Mouse (Mus musculus) heart, embryonic 13.5 days (tissue): ENCODE results near the gene Sik1. TPM values are rescaled to one million over a fixed set of nuclear protein-coding genes. Genes with fewer than 3 reads are reported as not detected.
"Not testable (repeated sequence)": the region's sequence is repeated elsewhere in the genome, so short reads cannot be mapped to it uniquely, and the experiment has no call there.

ENCODE experiments used
- ATAC-seq: fragments of 200-750 bp; cut with Nextera tagmentation; 2 replicates; pipeline ENCODE4 v1.8.0; 2017; ENCODE audit warnings: moderate TSS enrichment; ENCODE audit not compliant: insufficient number of reproducible peaks, low FRiP score, low TSS enrichment; ENCODE audit errors: extremely low read depth
- H3K27ac ChIP-seq: fragments of 300-500 bp; sonication (generic); replicated peaks from 2 replicates; pipeline ENCODE4 v1.5.1; 2015; ENCODE audit warnings: moderate library complexity, mild to moderate bottlenecking, inconsistent platforms
- H3K27me3 ChIP-seq: fragments of 300-500 bp; sonication (generic); replicated peaks from 2 replicates; pipeline ENCODE4 v1.6.1; 2015; ENCODE audit warnings: mild to moderate bottlenecking, inconsistent platforms
- H3K36me3 ChIP-seq: fragments of 300-500 bp; sonication (generic); 2 replicates; pipeline ENCODE4 v1.6.1; 2015; ENCODE audit warnings: mild to moderate bottlenecking, inconsistent platforms
- H3K4me1 ChIP-seq: fragments of 300-500 bp; sonication (generic); 2 replicates; pipeline ENCODE4 v1.6.1; 2015; ENCODE audit warnings: inconsistent platforms
- H3K4me2 ChIP-seq: fragments of 300-500 bp; sonication (generic); 2 replicates; pipeline ENCODE4 v1.6.1; 2015; ENCODE audit warnings: inconsistent platforms, mild to moderate bottlenecking, moderate library complexity
- H3K4me3 ChIP-seq: fragments of 300-500 bp; sonication (generic); 2 replicates; pipeline ENCODE4 v1.5.1; 2015; ENCODE audit warnings: moderate library complexity, mild to moderate bottlenecking, inconsistent platforms
- H3K9ac ChIP-seq: fragments of 300-500 bp; sonication (generic); 2 replicates; pipeline ENCODE4 v1.6.1; 2015; ENCODE audit warnings: inconsistent platforms, mild to moderate bottlenecking, moderate library complexity
- H3K9me3 ChIP-seq: fragments of 300-500 bp; sonication (generic); 2 replicates; pipeline ENCODE4 v1.6.1; 2016; ENCODE audit warnings: inconsistent platforms
- WGBS: fragments of 180-500 bp; shearing (Covaris S2); methylation state at CpG from one replicate; pipeline ENCODE4 v1.1.7; 2015; ENCODE audit warnings: mixed read lengths; 5-methylcytosine and 5-hydroxymethylcytosine counted together
- polyA plus RNA-seq: library from polyadenylated mRNA; unstranded; fragments of >200 nt; fragmentation: Nextera tagmentation; extraction: Ambion mirVana; gene quantifications from 2 replicates; pipeline ENCODE4 v1.2.1, GENCODE M21; 2015

The Sik1 gene
- polyA plus RNA-seq, 1 experiment from 2014 or later = 17.6 TPM

DNA sequence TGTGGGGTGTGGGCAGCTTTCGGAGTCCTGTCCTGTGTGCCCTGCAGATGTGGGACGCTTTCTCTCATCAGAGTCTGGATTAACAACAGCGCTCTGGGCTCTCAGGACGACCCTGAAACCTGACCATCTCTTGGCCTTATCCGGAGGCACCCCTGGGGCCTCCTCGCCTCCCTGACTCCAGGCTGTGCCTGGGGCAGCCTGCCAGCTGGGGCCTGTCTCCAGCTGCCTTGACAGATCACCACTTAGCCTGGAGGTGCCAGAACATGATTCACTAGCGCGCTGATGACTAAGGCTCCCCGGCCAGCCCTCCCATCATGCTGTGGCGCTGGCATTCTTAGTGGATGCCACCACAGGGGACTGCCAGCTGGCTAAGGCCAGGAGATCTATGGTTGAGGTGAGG, 37.1 kb upstream of the Sik1 start:
- 13% methylated on average over 10 of the region's 10 CpGs for WGBS
- ATAC-seq = peak; percentile 77
- Histone ChIP-seq H3K4me1 (peaks cover 71% of the 10 kb centered on the region), H3K4me2 (peak overlapping the region; percentile 33), H3K36me3 (no peaks in the 10 kb centered on the region), H3K27ac (peak overlapping the region; percentile 89), H3K9ac (peak overlapping the region; percentile 37; the same call in 1 of the 2 replicates), H3K4me3 (no peak overlapping the region), H3K27me3 (no peaks in the 10 kb centered on the region), H3K9me3 (no peaks in the 10 kb centered on the region)

DNA sequence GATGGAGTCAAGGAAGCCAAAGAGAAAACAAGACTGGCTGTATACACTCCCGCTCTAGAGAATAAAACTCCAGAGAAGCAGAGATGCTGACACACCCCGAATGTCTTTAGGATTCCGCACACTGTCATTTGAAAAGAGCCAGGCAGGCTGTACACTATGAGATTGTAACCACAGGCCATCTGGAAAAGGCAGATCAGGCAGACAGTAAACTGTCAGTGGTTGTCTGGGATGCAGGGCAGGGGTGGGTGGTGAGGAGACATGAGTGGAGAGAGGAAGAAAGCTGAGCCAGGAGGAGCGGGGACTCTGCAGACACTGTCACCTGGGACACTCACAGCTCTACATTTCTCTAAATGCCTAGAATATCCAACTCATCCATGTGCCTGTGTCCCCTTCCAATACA, 36.3 kb upstream of the Sik1 start:
- Histone ChIP-seq H3K4me3 (no peak overlapping the region), H3K9me3 (no peaks in the 10 kb centered on the region), H3K36me3 (no peaks in the 10 kb centered on the region), H3K9ac (peak overlapping the region; percentile 45; the same call in 1 of the 2 replicates), H3K27me3 (no peaks in the 10 kb centered on the region), H3K4me2 (no peak overlapping the region), H3K27ac (peak overlapping the region; percentile 89), H3K4me1 (peaks cover 63% of the 10 kb centered on the region)
- no peak for ATAC-seq
- WGBS = 49% methylated on average over 4 of the region's 4 CpGs

DNA sequence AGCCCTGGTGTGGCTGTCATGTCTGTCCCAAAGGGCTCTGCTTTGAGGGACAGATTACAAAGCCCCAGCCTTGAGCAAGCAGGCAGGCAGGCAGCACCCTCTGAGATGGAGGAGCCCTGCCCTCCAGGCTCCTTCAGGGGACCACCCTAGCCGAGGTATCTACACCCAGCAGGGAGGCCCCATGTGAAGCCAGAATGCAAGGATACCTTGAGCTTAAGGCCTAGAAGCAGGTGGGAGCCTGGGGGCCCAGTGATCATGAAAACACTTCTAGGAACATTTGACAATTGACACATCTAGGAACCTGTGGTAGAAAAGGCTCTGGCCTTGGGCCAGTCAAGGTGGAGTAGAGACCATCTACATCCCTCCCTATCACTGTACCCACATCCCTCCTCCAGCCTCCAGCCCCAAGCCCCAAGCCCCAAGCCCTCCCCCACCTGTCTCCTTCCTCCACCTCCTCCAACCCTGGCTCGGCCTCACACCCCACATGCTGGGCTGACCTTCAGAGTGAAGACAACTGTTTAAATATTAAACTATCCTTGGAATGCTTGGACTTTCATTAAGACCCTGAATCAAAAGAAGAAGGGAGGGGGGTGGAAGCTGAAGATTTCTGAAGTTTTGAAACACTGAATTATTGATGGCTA, 34.8 kb upstream of the Sik1 start:
- H3K27ac ChIP-seq = peak overlapping the region; percentile 89
- H3K4me2 ChIP-seq = no peak overlapping the region
- no peaks in the 10 kb centered on the region for H3K27me3 ChIP-seq
- H3K4me1 ChIP-seq = peaks cover 55% of the 10 kb centered on the region
- WGBS = 34% methylated on average over 2 of the region's 2 CpGs
- no peak for ATAC-seq
- H3K4me3 ChIP-seq = no peak overlapping the region
- no peaks in the 10 kb centered on the region for H3K9me3 ChIP-seq
- H3K36me3 ChIP-seq = no peaks in the 10 kb centered on the region
- H3K9ac ChIP-seq = peak overlapping the region; percentile 61

DNA sequence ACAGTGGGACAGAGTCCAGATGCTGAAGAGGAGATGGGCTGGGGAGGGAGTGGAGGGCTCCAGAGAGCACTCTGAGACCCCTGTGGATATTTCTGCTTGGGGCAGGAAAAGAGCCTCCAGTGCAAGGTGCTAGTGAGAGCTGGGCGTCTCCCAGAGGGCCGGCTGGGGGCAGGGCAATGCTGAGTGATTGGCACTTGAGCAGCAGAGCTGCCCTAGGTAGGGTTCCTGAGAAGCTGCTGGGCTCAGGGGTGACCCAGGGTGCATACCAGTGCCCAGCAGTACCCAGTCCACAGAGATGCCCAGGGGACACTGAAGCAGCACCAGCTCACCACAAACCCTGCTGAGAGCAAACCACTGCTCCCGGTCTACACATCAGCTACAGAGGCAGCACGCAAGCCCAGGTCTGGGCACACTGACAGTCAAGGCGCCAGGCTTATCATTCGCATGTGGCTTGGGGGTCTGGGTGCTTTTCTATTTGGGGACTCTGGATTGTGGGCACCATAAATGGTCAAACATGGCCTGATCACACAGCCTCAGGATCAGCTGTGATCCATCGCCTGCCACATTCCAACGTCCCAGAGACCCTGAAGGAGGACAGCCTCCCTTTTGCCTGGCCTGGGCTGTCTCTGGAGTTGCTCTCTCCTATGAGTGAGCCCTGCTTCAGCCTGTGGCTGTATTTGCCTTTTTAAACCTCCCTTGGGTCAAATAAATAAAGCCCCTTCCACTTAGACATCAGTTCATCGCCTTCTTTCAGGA, 34.0 kb upstream of the Sik1 start:
- H3K4me1 ChIP-seq = peaks cover 55% of the 10 kb centered on the region
- WGBS = 26% methylated on average over 9 of the region's 9 CpGs
- no peak overlapping the region for H3K4me3 ChIP-seq
- H3K9me3 ChIP-seq = no peaks in the 10 kb centered on the region
- H3K4me2 ChIP-seq = peak overlapping the region; percentile 2; the same call in 1 of the 2 replicates
- no peaks in the 10 kb centered on the region for H3K27me3 ChIP-seq
- peak overlapping the region; percentile 89 for H3K27ac ChIP-seq
- ATAC-seq = no peak
- H3K9ac ChIP-seq = peak overlapping the region; percentile 61
- no peaks in the 10 kb centered on the region for H3K36me3 ChIP-seq

DNA sequence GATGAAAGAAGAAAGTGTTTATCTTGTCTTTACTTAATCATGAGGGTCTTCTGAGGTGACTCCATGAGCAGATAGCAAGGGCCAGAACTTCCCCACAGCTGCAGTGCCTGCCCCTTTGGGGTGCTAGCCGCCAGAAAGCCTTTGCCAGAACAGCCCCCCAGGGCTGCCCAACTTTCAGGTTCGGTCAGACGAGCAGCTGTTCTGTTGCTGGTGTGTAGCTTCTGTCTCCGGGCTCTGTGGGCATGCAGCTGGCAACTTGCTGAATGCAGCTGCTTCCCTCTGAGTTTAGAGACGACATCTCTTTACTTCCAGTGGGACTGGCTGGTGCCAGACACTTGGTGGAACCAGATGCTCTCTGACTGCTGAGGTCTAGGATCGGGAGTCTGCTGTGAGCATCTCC, 32.9 kb upstream of the Sik1 start:
- Histone ChIP-seq H3K4me2 (no peak overlapping the region), H3K9ac (no peak overlapping the region), H3K27me3 (no peaks in the 10 kb centered on the region), H3K4me1 (peaks cover 52% of the 10 kb centered on the region), H3K36me3 (no peaks in the 10 kb centered on the region), H3K9me3 (no peaks in the 10 kb centered on the region), H3K4me3 (no peak overlapping the region), H3K27ac (no peak overlapping the region; the same call in 1 of the 2 replicates)
- WGBS = 56% methylated on average over 6 of the region's 6 CpGs
- ATAC-seq = no peak

DNA sequence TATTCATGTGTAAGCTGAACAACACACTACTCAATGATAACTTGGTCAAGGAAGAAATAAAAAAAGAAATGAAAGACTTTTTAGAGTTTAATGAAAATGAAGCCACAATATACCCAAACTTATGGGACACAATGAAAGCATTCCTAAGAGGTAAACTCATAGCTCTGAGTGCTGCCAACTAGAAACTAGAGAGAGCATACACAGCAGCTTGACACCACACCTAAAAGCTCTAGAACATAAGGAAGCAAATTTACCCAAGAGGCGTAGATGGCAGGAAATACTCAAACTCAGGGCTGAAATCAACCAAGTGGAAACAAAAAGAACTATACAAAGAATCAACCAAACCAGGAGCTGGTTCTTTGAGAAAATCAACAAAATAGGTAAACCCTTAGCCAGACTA, 29.1 kb upstream of the Sik1 start:
- 87% methylated on average over 1 of the region's 1 CpGs for WGBS
- not testable (repeated sequence) for H3K9ac ChIP-seq, H3K9me3 ChIP-seq, ATAC-seq, H3K36me3 ChIP-seq, H3K4me2 ChIP-seq, H3K27me3 ChIP-seq, H3K4me3 ChIP-seq, H3K27ac ChIP-seq
- peaks cover 17% of the 10 kb centered on the region for H3K4me1 ChIP-seq

DNA sequence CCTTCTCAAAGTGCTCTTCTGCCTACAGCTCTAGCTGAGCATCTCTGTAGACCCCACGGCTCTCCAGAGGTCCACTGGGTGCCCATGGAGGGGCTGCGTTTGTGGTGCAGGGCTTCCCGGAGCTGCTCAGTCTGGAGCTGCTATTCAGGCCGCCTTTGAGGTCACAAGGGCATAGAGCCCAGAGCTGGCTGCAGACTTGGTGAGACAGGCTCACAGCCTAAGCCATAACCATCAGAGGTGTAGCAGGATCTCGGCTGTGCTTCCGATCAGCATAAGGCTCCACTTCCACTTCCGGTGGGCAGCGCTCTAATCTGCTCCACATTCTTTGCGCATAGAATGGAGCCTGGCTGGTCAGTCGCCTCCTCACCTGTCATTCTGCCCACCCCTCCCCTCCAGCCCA, 23.8 kb upstream of the Sik1 start:
- ATAC-seq = no peak
- H3K9me3 ChIP-seq = no peaks in the 10 kb centered on the region
- H3K27ac ChIP-seq = no peak overlapping the region
- no peak overlapping the region for H3K9ac ChIP-seq
- peaks cover 33% of the 10 kb centered on the region for H3K4me1 ChIP-seq
- 61% methylated on average over 10 of the region's 10 CpGs for WGBS
- H3K27me3 ChIP-seq = no peaks in the 10 kb centered on the region
- H3K4me2 ChIP-seq = no peak overlapping the region
- H3K4me3 ChIP-seq = no peak overlapping the region
- no peaks in the 10 kb centered on the region for H3K36me3 ChIP-seq

DNA sequence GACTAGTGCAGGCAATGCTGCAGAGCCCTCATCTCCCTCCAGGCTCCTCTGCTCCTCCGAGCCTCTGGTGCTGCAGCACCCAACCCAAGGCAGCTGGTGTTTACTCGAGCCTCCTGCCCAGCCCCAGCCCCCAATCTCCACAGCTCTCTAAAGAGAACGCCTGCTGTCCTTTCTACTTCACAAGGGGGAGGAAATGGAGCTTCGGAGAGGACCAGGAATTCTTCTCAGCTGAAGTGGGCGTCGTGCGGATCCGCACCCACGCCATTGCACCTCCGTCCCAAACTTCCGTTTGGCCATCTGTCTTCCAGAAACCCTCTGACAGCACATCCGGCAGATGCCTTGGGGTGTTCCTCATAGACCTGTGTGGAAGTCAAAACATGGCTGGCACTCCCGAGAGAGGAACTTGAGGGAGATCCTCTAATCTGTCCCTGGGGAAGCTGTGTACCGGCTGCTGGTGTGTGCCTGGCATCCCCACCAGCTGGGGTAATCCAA, 22.1 kb upstream of the Sik1 start:
- no peak overlapping the region for H3K4me3 ChIP-seq
- H3K4me1 ChIP-seq = peaks cover 33% of the 10 kb centered on the region
- no peaks in the 10 kb centered on the region for H3K36me3 ChIP-seq
- WGBS = 54% methylated on average over 14 of the region's 14 CpGs
- H3K9ac ChIP-seq = peak overlapping the region; percentile 24; the same call in 1 of the 2 replicates
- no peak overlapping the region for H3K27ac ChIP-seq
- H3K4me2 ChIP-seq = no peak overlapping the region
- ATAC-seq = no peak
- no peaks in the 10 kb centered on the region for H3K27me3 ChIP-seq
- H3K9me3 ChIP-seq = no peaks in the 10 kb centered on the region

DNA sequence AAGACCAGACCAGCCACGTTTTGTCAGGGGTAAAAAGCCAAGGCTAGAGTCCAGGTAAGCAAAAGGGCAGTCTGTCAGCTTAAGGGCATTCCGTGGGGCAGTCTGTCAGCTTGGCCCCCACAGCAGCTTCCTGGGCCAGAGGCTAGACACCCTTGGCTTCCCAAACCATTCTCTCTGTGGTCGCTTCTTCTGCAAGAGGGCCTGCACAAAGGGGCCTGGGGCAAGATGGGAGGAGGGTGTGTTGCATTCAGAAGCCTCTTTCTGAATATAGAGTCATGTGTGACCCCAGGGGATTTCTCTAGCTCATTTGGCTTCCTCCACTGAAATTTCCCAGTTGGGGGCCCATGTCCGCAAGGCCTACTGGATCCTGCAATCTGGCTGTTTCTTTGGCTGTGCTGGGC, 21.6 kb upstream of the Sik1 start:
- Histone ChIP-seq H3K4me2 (no peak overlapping the region), H3K4me3 (no peak overlapping the region), H3K27ac (no peak overlapping the region), H3K27me3 (no peaks in the 10 kb centered on the region), H3K4me1 (peaks cover 36% of the 10 kb centered on the region), H3K9ac (no peak overlapping the region), H3K36me3 (no peaks in the 10 kb centered on the region), H3K9me3 (no peaks in the 10 kb centered on the region)
- WGBS = 77% methylated on average over 4 of the region's 4 CpGs
- ATAC-seq = no peak

DNA sequence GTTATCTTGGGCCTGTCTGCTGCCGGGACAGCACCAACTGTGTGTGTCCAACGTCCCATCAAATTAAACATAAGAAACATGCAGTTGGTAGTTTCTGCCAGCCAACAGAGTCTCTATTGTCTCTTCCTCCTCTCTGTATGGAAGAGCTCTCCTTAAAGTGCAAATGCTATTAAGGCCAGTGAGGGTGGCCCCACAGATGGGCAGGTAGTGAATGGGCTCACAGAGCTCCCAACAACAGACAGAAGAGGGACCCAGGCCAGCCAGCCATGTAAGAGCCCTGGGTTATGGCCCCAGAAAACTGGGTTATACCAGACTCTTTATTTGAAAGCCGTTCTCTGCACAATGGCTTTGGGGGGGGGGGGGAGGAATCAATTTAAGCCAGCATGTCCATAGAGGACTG, 21.2 kb upstream of the Sik1 start:
- Histone ChIP-seq H3K36me3 (no peaks in the 10 kb centered on the region), H3K27me3 (no peaks in the 10 kb centered on the region), H3K27ac (no peak overlapping the region), H3K4me3 (no peak overlapping the region), H3K4me1 (peaks cover 40% of the 10 kb centered on the region), H3K9me3 (no peaks in the 10 kb centered on the region), H3K9ac (no peak overlapping the region), H3K4me2 (no peak overlapping the region)
- WGBS = 75% methylated on average over 3 of the region's 3 CpGs
- ATAC-seq = no peak

DNA sequence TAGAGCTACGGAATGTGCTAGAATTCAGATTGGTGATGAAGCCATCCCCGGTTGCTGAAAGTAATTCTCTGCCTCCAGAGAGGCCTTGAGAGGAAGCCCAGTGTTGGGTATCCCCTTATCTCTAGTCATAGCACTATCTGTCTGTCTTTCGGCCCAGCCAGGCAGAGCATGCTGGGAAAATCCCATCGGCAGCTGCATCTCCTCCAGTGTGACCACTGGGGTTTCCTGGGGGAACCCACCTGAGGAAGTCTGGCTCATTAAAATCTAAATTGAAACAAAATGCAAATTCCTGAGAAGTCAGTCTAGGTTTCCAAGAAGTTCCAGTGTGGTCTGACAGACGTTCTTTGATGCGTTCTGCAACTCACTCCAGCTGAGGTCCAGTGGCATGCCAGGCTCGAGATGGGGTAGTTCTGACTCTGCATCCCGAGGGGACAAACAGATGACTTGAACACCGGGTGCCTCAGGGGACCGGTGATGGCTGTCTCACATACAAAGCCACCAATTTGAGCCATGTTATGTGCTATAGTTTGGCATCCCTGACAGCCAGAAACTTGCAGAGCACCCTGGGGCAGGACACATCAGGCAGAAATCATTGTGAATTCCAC, 19.8 kb upstream of the Sik1 start:
- no peaks in the 10 kb centered on the region for H3K36me3 ChIP-seq

More for the DNA sequence above, 19.8 kb upstream of the Sik1 start:
- 62% methylated on average over 10 of the region's 10 CpGs for WGBS
- Histone ChIP-seq H3K27ac (no peak overlapping the region), H3K4me1 (peaks cover 48% of the 10 kb centered on the region), H3K9me3 (no peaks in the 10 kb centered on the region), H3K4me2 (no peak overlapping the region), H3K9ac (no peak overlapping the region), H3K27me3 (no peaks in the 10 kb centered on the region), H3K4me3 (no peak overlapping the region)
- ATAC-seq = no peak
